Mouse (Mus musculus): ENCODE data around the gene Cib2. TPM values are rescaled to one million over a fixed set of nuclear protein-coding genes. Genes with fewer than 3 reads are reported as not detected.
A peak's percentile ranks its signal among the peaks of the same experiment; 100 is the strongest.

Cib2 gene
- polyA plus RNA-seq, 1 experiment from 2014 or later, result 62.3 TPM

DNA sequence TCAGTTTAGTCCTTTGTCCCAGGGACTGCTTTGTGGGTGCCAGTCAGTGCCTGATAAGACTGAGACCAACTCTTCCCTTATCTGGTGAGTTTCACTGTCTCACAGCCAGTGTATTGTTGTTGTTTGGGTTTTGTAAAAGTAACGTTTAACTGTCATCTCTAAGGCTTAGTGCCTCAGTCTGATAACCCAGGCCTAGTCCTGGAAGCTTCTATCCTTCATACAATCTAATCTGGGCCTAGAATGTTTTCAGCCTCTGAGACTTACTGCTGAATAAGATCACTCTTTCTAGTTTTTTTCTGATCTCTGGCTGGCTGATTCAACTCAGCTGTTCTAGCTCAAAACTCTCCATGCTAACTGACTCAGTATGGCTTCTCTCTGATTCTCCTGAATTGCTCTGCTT is 23.7 kb upstream of the Cib2 start:
- Histone ChIP-seq H3K4me1 (replicated peaks) (peaks cover 19% of the 10 kb centered on the region), H3K36me3 (no peaks in the 10 kb centered on the region), H3K27ac (replicated peaks) (no peak overlapping the region), H3K4me2 (no peak overlapping the region), H3K9me3 (no peaks in the 10 kb centered on the region), H3K9ac (no peak overlapping the region), H3K27me3 (no peaks in the 10 kb centered on the region), H3K4me3 (no peak overlapping the region)
- ATAC-seq (ENCODE audit: low FRiP score, low read depth), result no peak
- WGBS, result 69% methylated on average over 1 of the region's 1 CpGs

GRCm38 (mm10) chr9:54571130-54571839 is 11.3 kb upstream of the Cib2 start:
- H3K27me3 ChIP-seq, result no peaks in the 10 kb centered on the region
- no peak overlapping the region for H3K9ac ChIP-seq
- ATAC-seq (ENCODE audit: low FRiP score, low read depth), result no peak
- no peaks in the 10 kb centered on the region for H3K9me3 ChIP-seq
- H3K4me1 ChIP-seq (replicated peaks), result no peaks in the 10 kb centered on the region
- no peak overlapping the region for H3K27ac ChIP-seq (replicated peaks)
- H3K4me3 ChIP-seq, result no peak overlapping the region
- no peak overlapping the region for H3K4me2 ChIP-seq
- H3K36me3 ChIP-seq, result no peaks in the 10 kb centered on the region
- 82% methylated on average over 9 of the region's 9 CpGs for WGBS

DNA sequence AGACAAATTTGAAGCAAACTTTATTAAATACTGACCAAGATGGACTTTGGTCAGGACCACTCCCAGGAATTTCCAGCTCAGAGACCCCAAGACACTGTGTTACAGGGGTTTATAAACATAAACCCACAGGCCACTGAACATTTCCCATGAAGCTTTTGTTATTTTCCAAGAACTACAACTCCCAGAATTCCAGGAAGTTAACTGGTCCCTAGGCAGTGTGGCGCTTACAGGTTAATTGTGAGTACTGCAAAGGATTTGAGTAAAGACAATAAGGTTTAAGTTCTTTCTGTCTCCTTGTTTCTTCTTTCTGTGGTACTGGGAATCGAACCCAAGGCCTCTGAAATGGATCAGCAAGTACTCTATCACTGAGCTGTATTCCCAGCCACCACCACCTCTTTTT is 8.7 kb upstream of the Cib2 start:
- no peaks in the 10 kb centered on the region for H3K27me3 ChIP-seq
- no peak overlapping the region for H3K9ac ChIP-seq
- no peaks in the 10 kb centered on the region for H3K9me3 ChIP-seq
- no peak overlapping the region for H3K4me3 ChIP-seq
- ATAC-seq (ENCODE audit: low FRiP score, low read depth), result no peak
- H3K4me2 ChIP-seq, result no peak overlapping the region
- H3K27ac ChIP-seq (replicated peaks), result no peak overlapping the region
- H3K36me3 ChIP-seq, result no peaks in the 10 kb centered on the region
- H3K4me1 ChIP-seq (replicated peaks), result no peaks in the 10 kb centered on the region
- 42% methylated on average over 2 of the region's 2 CpGs for WGBS

GRCm38 (mm10) chr9:54566958-54567357 is 6.9 kb upstream of the Cib2 start:
- Histone ChIP-seq H3K4me2 (no peak overlapping the region), H3K4me1 (replicated peaks) (no peaks in the 10 kb centered on the region), H3K27me3 (no peaks in the 10 kb centered on the region), H3K9ac (no peak overlapping the region), H3K9me3 (no peaks in the 10 kb centered on the region), H3K4me3 (no peak overlapping the region), H3K36me3 (no peaks in the 10 kb centered on the region), H3K27ac (replicated peaks) (no peak overlapping the region)
- ATAC-seq (ENCODE audit: low FRiP score, low read depth), result no peak
- 77% methylated on average over 4 of the region's 4 CpGs for WGBS

GRCm38 (mm10) chr9:54560831-54561601 is 998 bp upstream of the Cib2 start:
- Histone ChIP-seq H3K4me1 (replicated peaks) (peaks cover 15% of the 10 kb centered on the region), H3K4me2 (peak overlapping the region; percentile 64; the same call in 1 of the 2 replicates), H3K9me3 (no peaks in the 10 kb centered on the region)

GRCm38 (mm10) chr9:54558731-54559130 is 1.3 kb downstream of the Cib2 start:
- no peak for ATAC-seq (ENCODE audit: low FRiP score, low read depth)
- Histone ChIP-seq H3K36me3 (no peaks in the 10 kb centered on the region), H3K9me3 (no peaks in the 10 kb centered on the region), H3K27me3 (no peaks in the 10 kb centered on the region), H3K4me1 (replicated peaks) (peaks cover 15% of the 10 kb centered on the region), H3K27ac (replicated peaks) (no peak overlapping the region), H3K9ac (no peak overlapping the region), H3K4me2 (peak overlapping the region; percentile 64; the same call in 1 of the 2 replicates), H3K4me3 (no peak overlapping the region)
- 80% methylated on average over 8 of the region's 8 CpGs for WGBS

More at GRCm38 (mm10) chr9:54560831-54561601, 998 bp upstream of the Cib2 start:
- 93% methylated on average over 8 of the region's 8 CpGs for WGBS
- no peak overlapping the region for H3K9ac ChIP-seq
- ATAC-seq (ENCODE audit: low FRiP score, low read depth), result no peak
- H3K36me3 ChIP-seq, result no peaks in the 10 kb centered on the region
- no peaks in the 10 kb centered on the region for H3K27me3 ChIP-seq
- no peak overlapping the region; the same call in 1 of the 2 replicates for H3K27ac ChIP-seq (replicated peaks)
- H3K4me3 ChIP-seq, result no peak overlapping the region

- Histone ChIP-seq H3K36me3 (no peaks in the 10 kb centered on the region), H3K9ac (no peak overlapping the region), H3K27ac (replicated peaks) (no peak overlapping the region), H3K9me3 (no peaks in the 10 kb centered on the region), H3K27me3 (no peaks in the 10 kb centered on the region), H3K4me3 (no peak overlapping the region), H3K4me2 (no peak overlapping the region), H3K4me1 (replicated peaks) (peaks cover 12% of the 10 kb centered on the region)
- 64% methylated on average over 2 of the region's 2 CpGs for WGBS
- no peak for ATAC-seq (ENCODE audit: low FRiP score, low read depth)
Measured at GRCm38 (mm10) chr9:54555044-54555443, 5.0 kb downstream of the Cib2 start.

DNA sequence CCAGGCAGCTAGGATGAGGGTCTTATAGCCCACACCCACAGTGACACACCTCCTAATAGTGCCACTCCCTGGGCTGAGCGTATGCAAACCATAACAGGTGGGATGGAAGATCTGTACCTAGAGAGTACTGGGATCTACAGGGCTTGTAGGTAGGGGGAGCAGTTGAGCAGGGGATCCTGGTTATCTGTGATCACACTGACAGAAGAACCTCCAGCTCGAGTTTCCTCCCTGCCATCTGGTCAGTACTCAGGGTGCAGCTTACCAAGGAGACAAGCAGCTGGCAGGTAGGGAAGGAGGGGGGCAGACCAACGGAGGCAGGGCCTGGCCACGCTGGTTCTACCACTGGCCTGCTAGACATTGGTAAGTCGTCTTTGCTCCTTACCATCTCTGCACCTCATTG is 7.6 kb downstream of the Cib2 start:
- no peak for ATAC-seq (ENCODE audit: low FRiP score, low read depth)
- H3K4me1 ChIP-seq (replicated peaks), result no peaks in the 10 kb centered on the region
- no peak overlapping the region for H3K4me3 ChIP-seq
- no peak overlapping the region for H3K9ac ChIP-seq
- 0 out of 2 replicates have a peak, but pooled peaks cover 3% of the 10 kb centered on the region for H3K36me3 ChIP-seq
- no peak overlapping the region for H3K27ac ChIP-seq (replicated peaks)
- no peaks in the 10 kb centered on the region for H3K9me3 ChIP-seq
- 34% methylated on average over 5 of the region's 5 CpGs for WGBS
- H3K27me3 ChIP-seq, result no peaks in the 10 kb centered on the region
- H3K4me2 ChIP-seq, result no peak overlapping the region

DNA sequence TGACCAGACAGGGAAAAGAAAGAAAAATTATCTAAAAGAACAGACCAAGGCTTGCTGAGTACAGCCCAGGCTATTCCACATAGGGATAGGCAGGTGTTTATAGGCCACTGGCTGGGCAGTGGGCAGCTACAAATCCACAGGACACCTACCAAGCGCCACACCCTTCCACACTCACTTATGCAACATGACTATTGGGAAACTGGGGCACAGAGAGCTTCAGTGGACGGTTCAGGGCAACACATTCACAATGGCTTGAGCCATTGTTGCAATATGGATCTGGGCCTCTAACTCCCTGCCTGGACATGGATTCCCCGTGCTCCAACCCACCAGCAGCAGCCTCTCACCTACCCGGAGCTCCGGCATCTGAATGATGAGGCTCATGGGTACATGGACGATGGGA is 10.6 kb downstream of the Cib2 start:
- Histone ChIP-seq H3K4me2 (no peak overlapping the region), H3K4me1 (replicated peaks) (no peaks in the 10 kb centered on the region), H3K36me3 (0 out of 2 replicates have a peak, but pooled peaks cover 7% of the 10 kb centered on the region), H3K9me3 (no peaks in the 10 kb centered on the region), H3K9ac (no peak overlapping the region), H3K4me3 (no peak overlapping the region), H3K27ac (replicated peaks) (no peak overlapping the region), H3K27me3 (no peaks in the 10 kb centered on the region)
- WGBS, result 93% methylated on average over 6 of the region's 6 CpGs
- no peak for ATAC-seq (ENCODE audit: low FRiP score, low read depth)

DNA sequence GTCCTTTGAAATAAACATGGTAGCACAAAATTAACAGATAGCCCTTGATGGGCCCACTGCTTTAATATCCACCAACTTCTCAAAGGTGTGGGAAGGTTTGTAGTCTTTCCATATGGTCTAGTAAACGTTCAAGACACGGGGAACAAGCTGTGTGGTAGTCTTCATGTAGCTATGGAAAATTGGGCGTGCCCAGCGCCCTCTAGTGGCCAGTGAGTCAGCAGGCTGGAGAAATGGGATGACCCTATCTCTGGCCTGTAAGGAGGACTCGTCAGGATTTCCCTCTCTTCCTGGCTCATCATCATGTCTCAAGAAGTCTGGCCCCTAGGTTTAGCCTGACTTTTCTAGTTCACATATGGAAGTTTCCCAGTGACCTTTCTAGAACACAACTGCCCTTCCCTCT is 12.5 kb downstream of the Cib2 start:
- no peak for ATAC-seq (ENCODE audit: low FRiP score, low read depth)
- H3K27me3 ChIP-seq, result no peaks in the 10 kb centered on the region

GRCm38 (mm10) chr9:54544954-54545315 is 15.1 kb downstream of the Cib2 start:
- no peak for ATAC-seq (ENCODE audit: low FRiP score, low read depth)

More for the DNA sequence above, 12.5 kb downstream of the Cib2 start:
- Histone ChIP-seq H3K9me3 (no peaks in the 10 kb centered on the region), H3K4me3 (no peak overlapping the region), H3K36me3 (0 out of 2 replicates have a peak, but pooled peaks cover 7% of the 10 kb centered on the region), H3K4me1 (replicated peaks) (no peaks in the 10 kb centered on the region), H3K9ac (no peak overlapping the region), H3K27ac (replicated peaks) (no peak overlapping the region), H3K4me2 (no peak overlapping the region)
- WGBS, result 14% methylated on average over 5 of the region's 5 CpGs

GRCm38 (mm10) chr9:54544212-54544953 is 15.6 kb downstream of the Cib2 start:
- Histone ChIP-seq H3K9ac (no peak overlapping the region), H3K9me3 (no peaks in the 10 kb centered on the region), H3K27me3 (no peaks in the 10 kb centered on the region), H3K4me3 (no peak overlapping the region), H3K36me3 (0 out of 2 replicates have a peak, but pooled peaks cover 5% of the 10 kb centered on the region), H3K27ac (replicated peaks) (no peak overlapping the region), H3K4me2 (no peak overlapping the region), H3K4me1 (replicated peaks) (no peaks in the 10 kb centered on the region)
- 87% methylated on average over 9 of the region's 9 CpGs for WGBS
- ATAC-seq (ENCODE audit: low FRiP score, low read depth), result no peak

More at GRCm38 (mm10) chr9:54544954-54545315, 15.1 kb downstream of the Cib2 start:
- Histone ChIP-seq H3K4me3 (no peak overlapping the region), H3K36me3 (0 out of 2 replicates have a peak, but pooled peaks cover 7% of the 10 kb centered on the region), H3K9me3 (no peaks in the 10 kb centered on the region), H3K27ac (replicated peaks) (no peak overlapping the region), H3K9ac (no peak overlapping the region), H3K4me1 (replicated peaks) (no peaks in the 10 kb centered on the region), H3K4me2 (no peak overlapping the region), H3K27me3 (no peaks in the 10 kb centered on the region)
- WGBS, result 94% methylated on average over 4 of the region's 4 CpGs
